Mouse (Mus musculus) G1E-ER4 (cell line): ENCODE data around the gene Ap1m1. TPM values are rescaled to one million over a fixed set of nuclear protein-coding genes. Genes with fewer than 3 reads are reported as not detected.

Experiments
- GATA1 ChIP-seq: IDR thresholded peaks from one replicate; pipeline ENCODE4 v1.8.0; 2012; ENCODE audit warnings: low read length, inconsistent platforms
- polyA plus RNA-seq: library from polyadenylated mRNA; stranded (reverse); fragments of >175 nt; gene quantifications from 2 replicates; pipeline ENCODE4 v1.2.3, GENCODE M21; 2012

The Ap1m1 gene
- polyA plus RNA-seq = 96.9 and 119 TPM in 2 replicates

DNA sequence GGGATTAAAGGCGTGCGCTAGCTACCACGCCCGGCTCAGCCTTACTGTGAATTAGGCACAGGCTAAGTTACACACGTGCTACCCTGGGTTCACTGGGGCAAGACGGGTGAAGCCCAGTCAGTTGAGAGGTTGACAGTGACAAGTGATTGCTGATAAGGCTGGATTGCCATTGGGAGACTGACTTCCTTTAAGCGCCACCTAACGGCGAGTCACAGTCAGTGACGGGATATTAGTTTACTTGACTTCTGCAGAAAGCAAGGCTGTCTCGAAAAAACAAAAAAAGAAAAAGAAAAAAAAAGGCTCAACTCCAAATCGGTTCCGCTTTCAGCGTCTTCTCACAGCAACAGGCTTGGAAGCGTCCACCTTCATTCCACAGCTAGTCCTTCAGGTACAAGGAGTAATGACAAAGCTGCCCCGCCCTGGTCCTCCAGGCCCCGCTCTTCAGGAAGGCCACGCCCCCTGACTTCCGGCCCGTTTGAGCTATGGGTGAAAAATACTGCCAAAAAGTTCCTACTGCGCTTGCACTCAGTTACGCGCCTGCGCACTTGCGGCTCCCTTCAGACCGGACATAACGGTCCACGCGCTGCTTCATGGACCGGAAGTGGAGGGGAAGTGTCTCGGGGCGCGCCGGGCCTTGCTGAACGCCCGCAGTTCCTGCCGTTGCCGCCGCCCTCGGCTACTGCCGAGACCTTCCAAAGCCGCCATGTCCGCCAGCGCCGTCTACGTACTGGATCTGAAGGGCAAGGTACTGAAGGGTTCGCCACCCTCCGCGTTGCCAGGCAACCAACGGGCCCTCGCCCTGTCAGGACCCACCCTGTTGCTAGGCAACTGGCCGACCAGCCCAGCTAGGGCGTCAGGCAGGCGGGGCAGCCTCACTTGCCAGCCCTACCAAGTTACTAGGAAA, at the start of gene Ap1m1:
Gene Ap1m1, plus strand, starts transcription at position 520 of the 904 bp plus-strand sequence.
- no peak for TF ChIP-seq GATA1

DNA sequence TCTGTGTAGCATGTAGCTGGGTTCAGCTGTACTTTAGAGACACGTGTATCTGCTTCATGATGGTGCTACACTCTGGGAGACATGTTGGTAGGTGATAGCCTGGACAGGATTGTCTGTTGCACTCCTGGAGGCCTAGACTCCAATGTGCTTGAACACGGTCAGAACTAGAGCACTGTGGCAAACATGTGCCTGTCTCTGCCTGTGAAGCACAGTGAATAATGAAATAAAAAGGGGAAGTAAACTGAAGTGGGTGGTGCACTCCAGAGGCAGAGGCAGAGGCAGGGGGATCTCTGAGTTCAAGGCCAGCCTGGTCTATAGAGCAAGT, 49.6 kb upstream of the Ap1m1 start:
- TF ChIP-seq GATA1 = no peak

GRCm38 (mm10) chr8:72192065-72192464, 47.8 kb upstream of the Ap1m1 start:
- TF ChIP-seq GATA1 = no peak

DNA sequence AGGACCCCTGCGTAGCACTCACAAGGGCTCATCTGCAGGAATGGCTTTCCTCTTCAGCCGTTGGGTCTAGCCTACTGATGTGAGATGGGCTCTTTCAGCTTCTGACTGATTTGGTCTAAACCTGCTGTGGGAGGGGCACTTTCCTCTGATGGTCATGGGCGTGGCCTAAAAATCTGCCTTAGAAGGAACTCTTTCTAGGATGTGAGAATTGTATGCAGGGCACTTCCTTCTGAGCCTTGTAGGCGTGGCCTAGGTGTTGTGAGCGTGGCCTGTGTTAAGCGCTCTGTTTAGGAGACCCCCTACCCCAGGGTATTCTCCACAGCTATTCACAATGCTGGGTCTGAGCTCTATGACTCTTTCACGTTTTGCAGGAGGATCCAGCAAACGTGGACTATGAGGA, 41.8 kb upstream of the Ap1m1 start:
- no peak for TF ChIP-seq GATA1

GRCm38 (mm10) chr8:72208582-72208981, 31.2 kb upstream of the Ap1m1 start:
- TF ChIP-seq GATA1 = no peak

DNA sequence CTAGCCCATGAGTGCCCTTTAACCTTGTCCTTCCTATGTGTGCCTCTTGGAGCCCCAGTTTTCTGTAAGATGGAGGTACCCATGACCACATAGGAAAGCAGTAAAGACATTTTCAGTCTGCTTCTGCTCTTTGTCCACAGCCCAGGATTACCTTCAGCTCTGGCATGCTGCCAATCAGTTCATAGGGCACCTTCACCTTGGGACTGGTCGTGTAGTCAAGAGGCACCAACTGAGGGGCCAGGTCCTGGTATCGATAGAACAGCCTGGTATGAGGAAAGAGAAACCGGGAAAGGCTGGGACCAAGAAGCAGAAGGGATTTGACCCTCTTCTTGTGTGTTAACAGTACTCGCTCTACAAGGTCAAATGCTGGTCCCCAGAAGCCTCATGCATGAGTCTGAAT, 29.6 kb upstream of the Ap1m1 start:
- no peak for TF ChIP-seq GATA1

GRCm38 (mm10) chr8:72210710-72211109, 29.1 kb upstream of the Ap1m1 start:
- TF ChIP-seq GATA1 = no peak

DNA sequence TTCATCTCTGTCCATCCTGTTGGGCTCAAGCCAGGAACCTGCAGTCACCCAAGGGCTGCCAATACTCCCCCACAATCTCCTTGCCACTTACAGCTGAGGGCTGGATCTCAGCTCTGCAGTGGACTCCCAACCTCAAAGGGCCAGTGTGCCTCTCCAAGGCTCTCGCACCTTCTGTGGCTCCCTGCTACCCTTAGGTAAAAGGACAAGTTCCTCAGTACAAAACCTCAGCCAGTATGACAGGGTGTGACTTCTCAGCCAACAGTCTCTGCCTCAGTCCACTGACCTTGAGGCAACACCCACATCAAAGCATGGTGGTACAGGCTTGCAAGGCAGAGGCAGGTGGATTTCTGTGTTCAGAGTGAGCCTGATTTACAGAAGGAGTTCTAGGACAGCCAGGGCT, 28.0 kb upstream of the Ap1m1 start:
- TF ChIP-seq GATA1 = no peak

GRCm38 (mm10) chr8:72212751-72213150, 27.1 kb upstream of the Ap1m1 start, which contains the start of gene Cib3:
Gene Cib3 (minus strand): TSS chr8:72212837.
- TF ChIP-seq GATA1 = no peak

GRCm38 (mm10) chr8:72213536-72213935, 26.3 kb upstream of the Ap1m1 start, which contains the start of gene Gm11034:
Gene Gm11034 (minus strand): TSS chr8:72213636.
- no peak for TF ChIP-seq GATA1

DNA sequence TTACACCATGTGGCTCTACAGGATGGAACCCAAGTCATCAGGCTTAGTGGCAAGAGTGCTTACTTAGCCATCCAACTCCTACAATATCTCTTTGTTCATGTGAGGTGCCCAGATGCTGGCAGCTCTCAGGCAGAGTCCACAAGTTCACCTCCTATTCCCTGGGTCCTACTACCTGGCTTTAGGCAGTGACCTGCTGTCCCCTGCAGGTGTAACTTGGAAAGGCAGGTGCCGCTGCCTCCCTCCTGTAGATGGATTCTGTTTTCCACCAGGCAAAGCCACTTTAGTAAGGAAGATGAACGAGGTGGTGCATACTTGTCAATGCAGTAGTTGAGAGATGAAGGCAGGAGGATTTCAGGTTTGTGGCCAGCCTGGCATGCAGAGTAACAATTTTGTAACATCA, 24.8 kb upstream of the Ap1m1 start:
- TF ChIP-seq GATA1 = no peak

- no peak for TF ChIP-seq GATA1
These were observed 23.9 kb upstream of the Ap1m1 start for GRCm38 (mm10) chr8:72215871-72216270.

- TF ChIP-seq GATA1 = no peak
These were observed 20.9 kb upstream of the Ap1m1 start for GRCm38 (mm10) chr8:72218781-72219540.

- no peak for TF ChIP-seq GATA1
These were observed 20.1 kb upstream of the Ap1m1 start, which contains the start of gene Fam32a for GRCm38 (mm10) chr8:72219541-72220363. Gene Fam32a (plus strand): TSS chr8:72219730.

GRCm38 (mm10) chr8:72220758-72221157, 19.1 kb upstream of the Ap1m1 start:
- TF ChIP-seq GATA1 = no peak

GRCm38 (mm10) chr8:72222656-72223055, 17.2 kb upstream of the Ap1m1 start:
- no peak for TF ChIP-seq GATA1
